In the genomic region with DNA sequence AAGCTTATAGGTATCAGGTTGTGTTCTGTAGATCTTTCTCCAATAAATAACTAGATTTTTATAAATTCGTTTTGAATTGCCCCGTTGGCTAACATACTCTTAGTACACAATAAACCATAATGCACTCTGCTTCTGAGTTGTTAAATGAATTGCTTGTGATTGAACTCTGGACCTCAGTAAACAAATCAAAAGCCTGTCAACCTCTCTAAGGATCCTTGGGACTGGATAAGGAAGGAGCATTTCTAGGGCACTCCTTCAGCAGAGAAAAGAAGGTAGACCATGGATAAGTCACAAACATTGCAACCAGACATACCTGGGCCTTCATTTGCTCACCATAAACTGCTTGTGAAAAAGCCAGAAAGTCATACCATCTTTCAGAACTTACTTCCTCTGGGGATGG, we compare ENCODE assay signal across 29 mouse cellular contexts.
"Had no signal": no experiment of that assay in that cellular context is flagged by ENCODE, and none has a peak within 500 bp of the region (broad histone marks: within the 10 kb centered on the region; RNA-seq: fewer than 3 reads in every experiment).

No protein-coding gene starts in this region.

- H3K4me1 ChIP-seq: embryonic facial prominence, embryonic 10.5 days; embryonic facial prominence, embryonic 12.5 days; embryonic facial prominence, embryonic 13.5 days; embryonic facial prominence, embryonic 15.5 days; forebrain, embryonic 10.5 days; forebrain, embryonic 12.5 days; forebrain, embryonic 13.5 days; forebrain, embryonic 15.5 days had no signal

- H3K27me3 ChIP-seq: embryonic facial prominence, embryonic 12.5 days; embryonic facial prominence, embryonic 13.5 days; embryonic facial prominence, embryonic 15.5 days; forebrain, embryonic 12.5 days; forebrain, embryonic 13.5 days; forebrain, embryonic 15.5 days had no signal

- H3K4me2 ChIP-seq: embryonic facial prominence, embryonic 12.5 days; embryonic facial prominence, embryonic 13.5 days; embryonic facial prominence, embryonic 15.5 days; forebrain, embryonic 12.5 days; forebrain, embryonic 13.5 days; forebrain, embryonic 15.5 days had no signal

- H3K9ac ChIP-seq: embryonic facial prominence, embryonic 12.5 days; embryonic facial prominence, embryonic 13.5 days; embryonic facial prominence, embryonic 15.5 days; forebrain, embryonic 12.5 days; forebrain, embryonic 13.5 days; forebrain, embryonic 15.5 days; forebrain, postnatal 0 days had no signal

- H3K27ac ChIP-seq: embryonic facial prominence, embryonic 10.5 days; embryonic facial prominence, embryonic 12.5 days; embryonic facial prominence, embryonic 13.5 days; embryonic facial prominence, embryonic 15.5 days; forebrain, embryonic 10.5 days; forebrain, embryonic 12.5 days; forebrain, embryonic 13.5 days; forebrain, embryonic 15.5 days; gastrocnemius, adult 2 months; heart, adult 2 months had no signal

- DNase-seq: cerebellum, adult 2 months; cerebellum, adult 8-10 months; cerebellum, adult 9-10 months; cerebellum, adult 9-11 months; cerebellum, postnatal 10 days; cerebellum, postnatal 14 days; cerebellum, postnatal 25 days; cerebellum, postnatal 36 days; embryo, embryonic 11 days; forebrain, postnatal 0 days; gastrocnemius, adult 2 months; gastrocnemius, postnatal 10 days; gastrocnemius, postnatal 14 days; gastrocnemius, postnatal 25 days; gastrocnemius, postnatal 36 days; heart, adult 11 months; heart, adult 18-20 months; heart, adult 2 months had no signal

- H3K36me3 ChIP-seq: embryonic facial prominence, embryonic 10.5 days; embryonic facial prominence, embryonic 12.5 days; embryonic facial prominence, embryonic 13.5 days; embryonic facial prominence, embryonic 15.5 days; forebrain, embryonic 10.5 days; forebrain, embryonic 12.5 days; forebrain, embryonic 15.5 days had no signal

- H3K9me3 ChIP-seq: embryonic facial prominence, embryonic 10.5 days; embryonic facial prominence, embryonic 12.5 days; embryonic facial prominence, embryonic 13.5 days; embryonic facial prominence, embryonic 15.5 days; forebrain, embryonic 10.5 days; forebrain, embryonic 12.5 days; forebrain, embryonic 13.5 days; forebrain, embryonic 15.5 days had no signal

- H3K4me3 ChIP-seq: embryonic facial prominence, embryonic 10.5 days; embryonic facial prominence, embryonic 12.5 days; embryonic facial prominence, embryonic 13.5 days; embryonic facial prominence, embryonic 15.5 days; erythroblast, embryonic 14.5 days; forebrain, embryonic 10.5 days; forebrain, embryonic 12.5 days; forebrain, embryonic 13.5 days; forebrain, embryonic 15.5 days; gastrocnemius, adult 2 months; heart, adult 2 months had no signal

- ATAC-seq: forebrain, embryonic 13.5 days; forebrain, embryonic 14.5 days; forebrain, embryonic 15.5 days; forebrain, embryonic 16.5 days; forebrain, postnatal 0 days had no signal
